Mouse (Mus musculus) Patski (cell line): ENCODE results near the gene Tril. TPM values are rescaled to one million over a fixed set of nuclear protein-coding genes. Genes with fewer than 3 reads are reported as not detected.
A peak's percentile ranks its signal among the peaks of the same experiment; 100 is the strongest.

ENCODE experiments used
- ATAC-seq: fragments of 100-300 bp; one replicate; pipeline ENCODE4 v1.8.0; 2021
- CTCF ChIA-PET: fragments of 350-600 bp; sonication (Branson Sonifier 250); formaldehyde crosslinking; loops from one replicate; lab custom pipeline; 2022; ENCODE audit warnings: inconsistent platforms; lab: Charles Lee
- POLR2A ChIA-PET: fragments of 350-600 bp; sonication (Branson Sonifier 250); formaldehyde crosslinking; loops from one replicate; lab custom pipeline; 2022; ENCODE audit warnings: antibody characterized with exemption, inconsistent platforms; lab: Charles Lee
- DNase-seq: peaks from one replicate; pipeline ENCODE4 v3.0.0-alpha.2; 2011; ENCODE audit warnings: low read depth, low spot score
- H3K27me3 ChIP-seq: fragments of 371-371 bp; one replicate; pipeline ENCODE4 v1.5.1; 2021
- CTCF ChIP-seq: fragments of 100-300 bp; IDR thresholded peaks from one replicate; pipeline ENCODE4 v1.5.1; 2021
- in situ Hi-C: fragments of 300-500 bp; cut with MboI; formaldehyde crosslinking; loops from 3 replicates; pipeline ENCODE4 v1.11.1; 2018; ENCODE audit warnings: low pct_unique_long_range_greater_than_20kb, mixed read lengths
- polyA plus RNA-seq: library from polyadenylated mRNA; unstranded; gene quantifications from one replicate; pipeline ENCODE4 v1.2.3, GENCODE M21; 2021

The Tril gene
- polyA plus RNA-seq, 1 experiment from 2014 or later: 0.04 TPM

- peak; percentile 65 for ATAC-seq
- ChIA-PET POLR2A (interaction anchor here (0.6 to 2.1 kb wide), 3 partner anchors 38 to 370 kb away, joined by 3 to 7 read pairs (median 3); no protein-coding TSS in a partner anchor), CTCF (interaction anchor here (0.6 to 3.9 kb wide), 19 partner anchors 9 to 571 kb away, joined by 3 to 46 read pairs (median 5); no protein-coding TSS in a partner anchor)
- peak; percentile 92 for TF ChIP-seq CTCF
- no peak for DNase-seq
- in situ Hi-C loops: loop anchor here (10.0 kb wide), 1 partner anchor 370 kb away; no protein-coding TSS in a partner anchor
- H3K27me3 ChIP-seq: no peaks in the 10 kb centered on the region
These were observed 26.2 kb downstream of the Tril start for GRCm38 (mm10) chr6:53794323-53794971.

GRCm38 (mm10) chr6:53782880-53783539 is 37.6 kb downstream of the Tril start:
- in situ Hi-C loops: loop anchor here (5.0 kb wide), 2 partner anchors 169 to 444 kb away; no protein-coding TSS in a partner anchor
- ChIA-PET CTCF (interaction anchor here (0.7 to 2.2 kb wide), 5 partner anchors 10 to 445 kb away, joined by 3 to 6 read pairs (median 4); no protein-coding TSS in a partner anchor), POLR2A (no interaction called here)
- DNase-seq (no peak), ATAC-seq (no peak)
- TF ChIP-seq CTCF: peak; percentile 85
- no peaks in the 10 kb centered on the region for H3K27me3 ChIP-seq

- ChIA-PET CTCF (interaction anchor here (0.6 to 2.2 kb wide), 2 partner anchors 177 to 252 kb away, joined by 3 to 6 read pairs; no protein-coding TSS in a partner anchor), POLR2A (no interaction called here)
- H3K27me3 ChIP-seq: no peaks in the 10 kb centered on the region
- in situ Hi-C loops: loop anchor here (5.0 kb wide), 2 partner anchors 170 to 445 kb away; no protein-coding TSS in a partner anchor
- ATAC-seq: no peak
- DNase-seq: no peak
- TF ChIP-seq CTCF: no peak
These were observed 38.4 kb downstream of the Tril start for GRCm38 (mm10) chr6:53782273-53782672.

- H3K27me3 ChIP-seq: no peaks in the 10 kb centered on the region
- CTCF ChIA-PET: no interaction called here
- peak; percentile 68 for TF ChIP-seq CTCF
- no peak for DNase-seq
- POLR2A ChIA-PET: no interaction called here
- in situ Hi-C loops: loop anchor here (5.0 kb wide), 2 partner anchors 171 to 446 kb away; no protein-coding TSS in a partner anchor
- no peak for ATAC-seq
These were observed 39.5 kb downstream of the Tril start for GRCm38 (mm10) chr6:53781171-53781570.

- ChIA-PET CTCF (no interaction called here), POLR2A (no interaction called here)
- in situ Hi-C loops: loop anchor here (5.0 kb wide), 2 partner anchors 172 to 447 kb away; no protein-coding TSS in a partner anchor
- H3K27me3 ChIP-seq: no peaks in the 10 kb centered on the region
- TF ChIP-seq CTCF: no peak
- DNase-seq: no peak
- no peak for ATAC-seq
These were observed 40.6 kb downstream of the Tril start for GRCm38 (mm10) chr6:53780008-53780407.

GRCm38 (mm10) chr6:53779526-53779925 is 41.1 kb downstream of the Tril start:
- no peak for ATAC-seq
- in situ Hi-C loops: loop anchor here (5.0 kb wide), 1 partner anchor 47 kb away; no protein-coding TSS in a partner anchor
- ChIA-PET POLR2A (no interaction called here), CTCF (no interaction called here)
- no peaks in the 10 kb centered on the region for H3K27me3 ChIP-seq
- TF ChIP-seq CTCF: no peak
- DNase-seq: no peak

GRCm38 (mm10) chr6:53778424-53778955 is 42.1 kb downstream of the Tril start:
- ATAC-seq (no peak), DNase-seq (no peak)
- TF ChIP-seq CTCF: no peak
- in situ Hi-C loops: loop anchor here (5.0 kb wide), 1 partner anchor 46 kb away; no protein-coding TSS in a partner anchor
- ChIA-PET CTCF (no interaction called here), POLR2A (no interaction called here)
- no peaks in the 10 kb centered on the region for H3K27me3 ChIP-seq

- TF ChIP-seq CTCF: no peak
- ATAC-seq: no peak
- CTCF ChIA-PET: no interaction called here
These were observed 52.4 kb downstream of the Tril start for GRCm38 (mm10) chr6:53768275-53768674.

GRCm38 (mm10) chr6:53766243-53766915 is 54.3 kb downstream of the Tril start:
- DNase-seq: no peak
- TF ChIP-seq CTCF: no peak
- in situ Hi-C loops: no loop called here
- no peak for ATAC-seq
- ChIA-PET CTCF (interaction anchor here (1.3 to 1.4 kb wide), 2 partner anchors 10 to 313 kb away, joined by 3 read pairs; no protein-coding TSS in a partner anchor), POLR2A (no interaction called here)
- no peaks in the 10 kb centered on the region for H3K27me3 ChIP-seq

More at GRCm38 (mm10) chr6:53768275-53768674, 52.4 kb downstream of the Tril start:
- in situ Hi-C loops: no loop called here
- POLR2A ChIA-PET: no interaction called here
- H3K27me3 ChIP-seq: no peaks in the 10 kb centered on the region
- no peak for DNase-seq

GRCm38 (mm10) chr6:53765731-53766130 is 54.9 kb downstream of the Tril start:
- no peak for ATAC-seq
- in situ Hi-C loops: no loop called here
- DNase-seq: no peak
- no peak for TF ChIP-seq CTCF
- H3K27me3 ChIP-seq: no peaks in the 10 kb centered on the region
- ChIA-PET POLR2A (no interaction called here), CTCF (interaction anchor here (1.3 to 1.4 kb wide), 2 partner anchors 10 to 314 kb away, joined by 3 read pairs; no protein-coding TSS in a partner anchor)

Other genes starting within 250 kb of the Tril start
- 0.06 TPM for gene Cpvl, start 157.8 kb upstream of the Tril start, polyA plus RNA-seq
- gene Chn2, start 218.7 kb upstream of the Tril start, polyA plus RNA-seq: 15.7 TPM